Comparison of ENCODE assay signal across 8 mouse cellular contexts in the genomic region with DNA sequence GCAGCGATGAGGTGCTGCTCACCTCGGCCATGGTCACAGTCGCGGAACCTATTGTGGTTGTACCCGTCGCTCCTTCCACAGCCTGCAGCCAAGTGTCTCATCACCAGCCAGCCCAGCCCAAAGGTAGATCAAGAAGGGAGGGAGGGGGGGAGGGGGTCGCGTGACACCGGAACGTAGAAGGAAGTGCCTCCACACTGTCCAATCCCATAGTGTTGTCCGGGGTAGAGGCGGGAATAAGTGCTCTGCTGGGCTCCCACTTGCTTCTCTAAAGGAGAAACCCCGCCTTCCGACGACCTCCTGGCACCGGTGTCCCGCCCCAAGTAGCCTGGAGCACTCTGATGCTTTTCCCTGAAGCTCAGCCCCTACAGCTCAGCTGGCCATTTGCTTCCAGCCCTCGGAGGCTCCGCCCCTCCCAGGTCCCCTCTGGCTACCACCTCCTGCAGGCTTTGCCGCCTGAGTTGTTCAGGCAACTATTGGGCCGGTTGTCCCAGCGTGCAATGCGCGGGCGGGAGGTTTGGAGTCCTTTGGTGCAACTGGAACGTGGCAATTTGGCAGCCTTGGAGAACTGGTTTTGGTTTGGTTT. TPM values are rescaled to one million over a fixed set of nuclear protein-coding genes. Genes with fewer than 3 reads are reported as not detected.
DNase-seq lines count a peak whose midpoint lies in the region; ATAC-seq and TF ChIP-seq lines count a peak whose summit lies in the region.

A gene (minus strand): TSS at position 183 of the 583 bp plus-strand sequence.
A gene (plus strand): TSS at position 400 of the 583 bp plus-strand sequence.

- WGBS in heart, embryonic 15.5 days = 11% methylated on average over 26 of the region's 26 CpGs
- 4% methylated on average over 26 of the region's 26 CpGs for WGBS in liver, embryonic 14.5 days (ENCODE audit: insufficient replicate concordance)
- 17% methylated on average over 22 of the region's 26 CpGs for WGBS in neural tube, embryonic 11.5 days
- 14% methylated on average over 26 of the region's 26 CpGs for WGBS in stomach, postnatal 0 days

- no peaks in the 10 kb centered on the region for H3K36me3 ChIP-seq in heart, embryonic 15.5 days
- H3K36me3 ChIP-seq in liver, embryonic 14.5 days (replicated peaks; ENCODE audit: control insufficient read depth, insufficient read depth, low read depth) = no peaks in the 10 kb centered on the region
- no peaks in the 10 kb centered on the region for H3K36me3 ChIP-seq in neural tube, embryonic 11.5 days (ENCODE audit: control insufficient read depth, insufficient read depth, low read length)
- H3K36me3 ChIP-seq in stomach, postnatal 0 days (ENCODE audit: control insufficient read depth, insufficient read depth, low read length) = no peaks in the 10 kb centered on the region

- H3K27ac ChIP-seq in heart, embryonic 15.5 days = peak within 1 kb of the TSS; percentile 68
- peak within 1 kb of the TSS; percentile 50 for H3K27ac ChIP-seq in liver, embryonic 14.5 days
- H3K27ac ChIP-seq in neural tube, embryonic 11.5 days (ENCODE audit: low read depth, low read length) = no peak within 1 kb of the TSS
- peak within 1 kb of the TSS; percentile 67 for H3K27ac ChIP-seq in stomach, postnatal 0 days (replicated peaks)

- peak; percentile 61 for DNase-seq in c-Kit-negative CD71-positive TER-119-positive erythroid progenitor cells, embryonic 14.5 days (ENCODE audit: low read depth, low spot score)
- DNase-seq in fibroblast of lung, adult 2 months (ENCODE audit: low read depth) = peak; percentile 87
- peak; percentile 92 to 97 for DNase-seq in kidney, postnatal 25 days
- DNase-seq in liver, embryonic 14.5 days (ENCODE audit: low read depth in 3 of 3, low spot score in 3 of 3) = peak; percentile 80 to 84 (median 81)
- DNase-seq in neural tube, embryonic 11.5 days (ENCODE audit: low spot score) = peak; percentile 83
- DNase-seq in stomach, postnatal 0 days (ENCODE audit: low spot score) = peak; percentile 90

- H3K4me1 ChIP-seq in heart, embryonic 15.5 days (replicated peaks) = 0 out of 2 replicates have a peak, but pooled peaks cover 3% of the 10 kb centered on the region
- H3K4me1 ChIP-seq in liver, embryonic 14.5 days (replicated peaks; ENCODE audit: control insufficient read depth in 2 of 2, insufficient read depth in 2 of 2, low read length in 1 of 2) = peaks cover 0 to 6% of the 10 kb centered on the region in 2 experiments; a peak in 2 of 4 replicates
- H3K4me1 ChIP-seq in neural tube, embryonic 11.5 days (ENCODE audit: control insufficient read depth, insufficient read depth, low read length) = no peaks in the 10 kb centered on the region; the same call in 1 of the 2 replicates
- no peaks in the 10 kb centered on the region for H3K4me1 ChIP-seq in stomach, postnatal 0 days (replicated peaks; ENCODE audit: control insufficient read depth, insufficient read depth)

- H3K27me3 ChIP-seq in heart, embryonic 15.5 days = no peaks in the 10 kb centered on the region
- H3K27me3 ChIP-seq in liver, embryonic 14.5 days (ENCODE audit: control insufficient read depth, insufficient read depth, low read length) = no peaks in the 10 kb centered on the region
- no peaks in the 10 kb centered on the region for H3K27me3 ChIP-seq in neural tube, embryonic 11.5 days (ENCODE audit: control insufficient read depth, insufficient read depth, low read length)
- H3K27me3 ChIP-seq in stomach, postnatal 0 days (ENCODE audit: control insufficient read depth, insufficient read depth, low read length) = no peaks in the 10 kb centered on the region

- no peaks in the 10 kb centered on the region for H3K9me3 ChIP-seq in heart, embryonic 15.5 days (replicated peaks)
- H3K9me3 ChIP-seq in liver, embryonic 14.5 days (ENCODE audit: control insufficient read depth, low read length) = no peaks in the 10 kb centered on the region
- H3K9me3 ChIP-seq in neural tube, embryonic 11.5 days (ENCODE audit: control insufficient read depth, low read length) = no peaks in the 10 kb centered on the region
- no peaks in the 10 kb centered on the region for H3K9me3 ChIP-seq in stomach, postnatal 0 days (ENCODE audit: control insufficient read depth, low read length)

- H3K9ac ChIP-seq in heart, embryonic 15.5 days = peak within 1 kb of the TSS; percentile 64
- H3K9ac ChIP-seq in liver, embryonic 14.5 days (replicated peaks) = peak within 1 kb of the TSS; percentile 61
- H3K9ac ChIP-seq in neural tube, embryonic 11.5 days (ENCODE audit: low read length) = peak within 1 kb of the TSS; percentile 55
- peak within 1 kb of the TSS; percentile 59 for H3K9ac ChIP-seq in stomach, postnatal 0 days (ENCODE audit: low read length)

- peak within 1 kb of the TSS; percentile 62 for H3K4me2 ChIP-seq in heart, embryonic 15.5 days
- peak within 1 kb of the TSS; percentile 72 for H3K4me2 ChIP-seq in liver, embryonic 14.5 days (ENCODE audit: low read depth)
- H3K4me2 ChIP-seq in neural tube, embryonic 11.5 days (ENCODE audit: low read depth) = peak within 1 kb of the TSS; percentile 42
- H3K4me2 ChIP-seq in stomach, postnatal 0 days (replicated peaks; ENCODE audit: low read depth) = peak within 1 kb of the TSS; percentile 53

- no peak for TF ChIP-seq CTCF in liver, embryonic 14.5 days (IDR thresholded peaks at IDR 0.05; ENCODE audit: low read depth)
- TF ChIP-seq CTCF in stomach, postnatal 0 days (IDR thresholded peaks at IDR 0.05; ENCODE audit: low read depth) = peak; percentile 33; the same call in 1 of the 2 replicates

- peak within 1 kb of the TSS; percentile 67 for H3K4me3 ChIP-seq in heart, embryonic 15.5 days
- H3K4me3 ChIP-seq in liver, embryonic 14.5 days (ENCODE audit: insufficient read depth in 1 of 2, low read depth in 2 of 2, low read length in 2 of 2) = peak within 1 kb of the TSS; percentile 65 to 92
- peak within 1 kb of the TSS; percentile 52 for H3K4me3 ChIP-seq in neural tube, embryonic 11.5 days (ENCODE audit: low read depth, low read length)
- peak within 1 kb of the TSS; percentile 52 for H3K4me3 ChIP-seq in stomach, postnatal 0 days (ENCODE audit: low read depth, low read length)

- ATAC-seq in CD4-positive, CD25-positive, alpha-beta regulatory T cell, adult 4 months = peak; percentile 92
- peak; percentile 99 for ATAC-seq in heart, embryonic 15.5 days (replicated peaks; ENCODE audit: insufficient number of reproducible peaks, insufficient read depth, low FRiP score, low read depth)
- ATAC-seq in liver, embryonic 14.5 days (ENCODE audit: insufficient read depth) = peak; percentile 99
- ATAC-seq in neural tube, embryonic 11.5 days (ENCODE audit: insufficient read depth, low FRiP score, low TSS enrichment) = peak; percentile 99
- peak; percentile 100 for ATAC-seq in stomach, postnatal 0 days (ENCODE audit: low FRiP score, low TSS enrichment)

- TF ChIP-seq EP300 in liver, embryonic 14.5 days (IDR thresholded peaks at IDR 0.05; ENCODE audit: low read depth) = no peak
- no peak for TF ChIP-seq EP300 in stomach, postnatal 0 days (optimal IDR thresholded peaks at IDR 0.05)

RNA-seq across cellular contexts. Expression of the first gene that starts in this region (rescaled TPM):
- 10 to 100 TPM; 14.6 to 14.8 TPM for polyA plus RNA-seq in CD4-positive, CD25-positive, alpha-beta regulatory T cell, adult 4 months (2017; shearing (Covaris generic))
- 8.6 and 9.9 TPM in 2 replicates for polyA plus RNA-seq in heart, embryonic 15.5 days (2015; fragmentation: Nextera tagmentation; extraction: Ambion mirVana)
- 3.5 and 5.7 TPM in 2 replicates for polyA plus RNA-seq in liver, embryonic 14.5 days (2012; rRNA removed)
- polyA plus RNA-seq in liver, embryonic 14.5 days (2014; fragmentation: Nextera tagmentation; extraction: Ambion mirVana) = 6.4 and 6.6 TPM in 2 replicates
- 17.2 and 17.4 TPM in 2 replicates for polyA plus RNA-seq in neural tube, embryonic 11.5 days (2014; fragmentation: Nextera tagmentation; extraction: Ambion mirVana)
- 18.4 and 19.4 TPM in 2 replicates for polyA plus RNA-seq in stomach, postnatal 0 days (2015; fragmentation: Nextera tagmentation; extraction: Ambion mirVana)

RNA-seq across cellular contexts. Expression of the second gene that starts in this region (rescaled TPM):
- 1 to 10 TPM; 2.7 to 3.8 TPM for polyA plus RNA-seq in CD4-positive, CD25-positive, alpha-beta regulatory T cell, adult 4 months (2017; shearing (Covaris generic))
- polyA plus RNA-seq in heart, embryonic 15.5 days (2015; fragmentation: Nextera tagmentation; extraction: Ambion mirVana) = 5.4 and 6.0 TPM in 2 replicates
- polyA plus RNA-seq in liver, embryonic 14.5 days (2012; rRNA removed) = 2.0 and 3.1 TPM in 2 replicates
- 6.2 and 6.6 TPM in 2 replicates for polyA plus RNA-seq in liver, embryonic 14.5 days (2014; fragmentation: Nextera tagmentation; extraction: Ambion mirVana)
- polyA plus RNA-seq in neural tube, embryonic 11.5 days (2014; fragmentation: Nextera tagmentation; extraction: Ambion mirVana) = 9.6 and 10.0 TPM in 2 replicates
- 3.7 and 4.3 TPM in 2 replicates for polyA plus RNA-seq in stomach, postnatal 0 days (2015; fragmentation: Nextera tagmentation; extraction: Ambion mirVana)
